ENCODE assay signal across 24 mouse cellular contexts in the genomic region with DNA sequence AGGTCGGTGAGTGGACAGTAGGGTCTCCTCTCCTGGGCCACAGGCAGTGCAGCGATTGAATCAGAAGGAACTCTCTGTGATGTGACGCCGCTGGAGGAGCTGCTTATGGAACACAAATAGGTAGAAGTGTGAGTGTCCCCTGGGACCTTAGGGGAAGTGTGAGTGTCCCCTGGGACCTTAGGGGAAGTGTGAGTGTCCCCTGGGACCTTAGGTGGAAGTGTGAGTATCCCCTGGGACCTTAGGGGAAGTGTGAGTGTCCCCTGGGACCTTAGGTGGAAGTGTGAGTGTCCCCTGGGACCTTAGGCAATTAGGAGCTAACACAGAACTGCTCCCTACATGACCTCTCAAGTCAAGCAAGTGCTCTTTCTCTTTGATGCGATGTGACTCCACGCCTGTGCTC. TPM values are rescaled to one million over a fixed set of nuclear protein-coding genes. Genes with fewer than 3 reads are reported as not detected.
DNase-seq lines count a peak whose midpoint lies in the region; ATAC-seq and TF ChIP-seq lines count a peak whose summit lies in the region.
"Had no signal": no experiment of that assay in that cellular context is flagged by ENCODE, and none has a peak within 500 bp of the region (broad histone marks: within the 10 kb centered on the region; RNA-seq: fewer than 3 reads in every experiment).

No protein-coding gene starts in this region.

- peak; percentile 16 for DNase-seq in lung, postnatal 25 days (ENCODE audit: low spot score)
- no peak for DNase-seq in lung, adult 2 months
- peak; percentile 10 to 60 for DNase-seq in spleen, postnatal 10 days (ENCODE audit: low spot score in 2 of 2)
- no peak for DNase-seq in urinary bladder, postnatal 36 days (ENCODE audit: low spot score in 2 of 2)
- DNase-seq in left cerebral cortex, adult 9 months (ENCODE audit: low spot score in 2 of 2), result no peak
- DNase-seq in hindbrain, embryonic 14.5 days (ENCODE audit: low spot score), result no peak
- DNase-seq: adrenal gland, postnatal 36 days; cerebellum, adult 9-10 months; gastrocnemius, adult 2 months; heart, postnatal 10 days; kidney, adult 11 months; kidney, postnatal 4 days; left cerebral cortex, postnatal 4 days had no signal

- 0 out of 2 replicates have a peak, but pooled peaks have one; percentile 41 for ATAC-seq in monocyte, adult 5-6 weeks (replicated peaks; ENCODE audit: insufficient number of reproducible peaks, low FRiP score, low TSS enrichment, poor library complexity, severe bottlenecking)
- ATAC-seq in hindbrain, embryonic 14.5 days (ENCODE audit: low FRiP score), result no peak
- ATAC-seq: forebrain, embryonic 13.5 days; lung, postnatal 0 days; midbrain, embryonic 15.5 days had no signal

- no peaks in the 10 kb centered on the region for H3K36me3 ChIP-seq in hindbrain, embryonic 14.5 days (replicated peaks; ENCODE audit: control insufficient read depth, insufficient read depth)
- H3K36me3 ChIP-seq: hindbrain, embryonic 12.5 days; limb, embryonic 15.5 days; liver, embryonic 15.5 days; midbrain, embryonic 15.5 days; neural tube, embryonic 13.5 days had no signal

- no peak overlapping the region for H3K4me3 ChIP-seq in lung, adult 2 months (replicated peaks; ENCODE audit: extremely low read depth, low read depth, low read length)
- no peak overlapping the region for H3K4me3 ChIP-seq in hindbrain, embryonic 14.5 days (replicated peaks; ENCODE audit: low read length)
- H3K4me3 ChIP-seq: forebrain, embryonic 13.5 days; gastrocnemius, adult 2 months; heart, embryonic 12.5 days; hindbrain, embryonic 12.5 days; left cerebral cortex, adult 2 months; limb, embryonic 15.5 days; liver, embryonic 15.5 days; midbrain, embryonic 15.5 days; myocyte; neural tube, embryonic 13.5 days had no signal

- H3K27ac ChIP-seq in hindbrain, embryonic 14.5 days, result no peak overlapping the region
- H3K27ac ChIP-seq: forebrain, embryonic 13.5 days; gastrocnemius, adult 2 months; hindbrain, embryonic 12.5 days; left cerebral cortex, adult 2 months; limb, embryonic 15.5 days; liver, embryonic 15.5 days; midbrain, embryonic 15.5 days; neural tube, embryonic 13.5 days had no signal

- H3K4me1 ChIP-seq in lung, adult 2 months (ENCODE audit: control insufficient read depth, insufficient read depth, low read length), result no peaks in the 10 kb centered on the region; the same call in 1 of the 2 replicates
- H3K4me1 ChIP-seq in hindbrain, embryonic 14.5 days (replicated peaks; ENCODE audit: control insufficient read depth, insufficient read depth, low read length), result no peaks in the 10 kb centered on the region
- H3K4me1 ChIP-seq: forebrain, embryonic 13.5 days; heart, embryonic 12.5 days; hindbrain, embryonic 12.5 days; limb, embryonic 15.5 days; liver, embryonic 15.5 days; midbrain, embryonic 15.5 days; neural tube, embryonic 13.5 days had no signal

- no peak for TF ChIP-seq CTCF in lung, adult 2 months (IDR thresholded peaks at IDR 0.05; ENCODE audit: insufficient read depth, low read length)

- no peaks in the 10 kb centered on the region for H3K9me3 ChIP-seq in hindbrain, embryonic 14.5 days (ENCODE audit: control insufficient read depth, low read length)
- H3K9me3 ChIP-seq: forebrain, embryonic 13.5 days; heart, embryonic 12.5 days; hindbrain, embryonic 12.5 days; limb, embryonic 15.5 days; liver, embryonic 15.5 days; midbrain, embryonic 15.5 days; neural tube, embryonic 13.5 days had no signal

- WGBS in lung, adult 2 months, result 88% methylated on average over 6 of the region's 6 CpGs
- 94% methylated on average over 6 of the region's 6 CpGs for WGBS in hindbrain, embryonic 14.5 days

- TF ChIP-seq POLR2A in lung, adult 2 months (IDR thresholded peaks at IDR 0.05; ENCODE audit: borderline replicate concordance, extremely low read depth, low read depth, low read length), result no peak

- no peaks in the 10 kb centered on the region for H3K27me3 ChIP-seq in hindbrain, embryonic 14.5 days (ENCODE audit: control insufficient read depth, insufficient read depth, low read length)
- H3K27me3 ChIP-seq: forebrain, embryonic 13.5 days; heart, embryonic 12.5 days; hindbrain, embryonic 12.5 days; limb, embryonic 15.5 days; liver, embryonic 15.5 days; midbrain, embryonic 15.5 days; neural tube, embryonic 13.5 days had no signal

- H3K9ac ChIP-seq in hindbrain, embryonic 14.5 days, result no peak overlapping the region
- H3K9ac ChIP-seq: forebrain, embryonic 13.5 days; heart, embryonic 12.5 days; hindbrain, embryonic 12.5 days; limb, embryonic 15.5 days; liver, embryonic 15.5 days; midbrain, embryonic 15.5 days; neural tube, embryonic 13.5 days had no signal

- no peak overlapping the region for H3K4me2 ChIP-seq in hindbrain, embryonic 14.5 days (replicated peaks)
- H3K4me2 ChIP-seq: forebrain, embryonic 13.5 days; heart, embryonic 12.5 days; hindbrain, embryonic 12.5 days; limb, embryonic 15.5 days; liver, embryonic 15.5 days; midbrain, embryonic 15.5 days; neural tube, embryonic 13.5 days had no signal

RNA-seq across cellular contexts. Expression of a gene that starts 18.0 kb away (rescaled TPM):
- 5.7 and 5.9 TPM in 2 replicates for polyA plus RNA-seq in lung, adult 2 months (2012; rRNA removed)
- 1.6 to 4.7 TPM (median 4.1 TPM) in 3 replicates for total RNA-seq in monocyte, adult 5-6 weeks (2017)
- 6.8 TPM in 2 replicates for polyA plus RNA-seq in hindbrain, embryonic 14.5 days (2014; fragmentation: Nextera tagmentation; extraction: Ambion mirVana)

Comparison
In these comparisons a context has a peak if more than half of its experiments do, and no peak if none do; other contexts are left out.
1. DNase-seq: peak in lung, postnatal 25 days (single experiment) and spleen, postnatal 10 days (2 of 2); none in lung, adult 2 months (single experiment), urinary bladder, postnatal 36 days (0 of 2), left cerebral cortex, adult 9 months (0 of 2) and hindbrain, embryonic 14.5 days (single experiment).